Mouse (Mus musculus): Measurements from ENCODE around the gene Dap. TPM values are rescaled to one million over a fixed set of nuclear protein-coding genes. Genes with fewer than 3 reads are reported as not detected.

The Dap gene
- polyA plus RNA-seq, 1 experiment from 2014 or later, result 174 TPM

- CTCF ChIA-PET, result interaction anchor here (0.8 to 1.2 kb wide), 3 partner anchors 15 to 167 kb away, joined by 3 read pairs; no protein-coding TSS in a partner anchor
- no peak for ATAC-seq
- TF ChIP-seq CTCF (IDR thresholded peaks at IDR 0.05), result no peak
- in situ Hi-C loops (cut with MboI; ENCODE audit: low pct_unique_long_range_greater_than_20kb), result no loop called here
- DNase-seq (ENCODE audit: low read depth, low spot score), result no peak
- POLR2A ChIA-PET, result no interaction called here
- H3K27me3 ChIP-seq, result no peaks in the 10 kb centered on the region
These were observed 54.0 kb downstream of the Dap start for GRCm38 (mm10) chr15:31278090-31278489.

GRCm38 (mm10) chr15:31279120-31279519 is 55.0 kb downstream of the Dap start:
- ATAC-seq, result no peak
- CTCF ChIA-PET, result no interaction called here
- in situ Hi-C loops (cut with MboI; ENCODE audit: low pct_unique_long_range_greater_than_20kb), result no loop called here
- no peak for TF ChIP-seq CTCF (IDR thresholded peaks at IDR 0.05)
- H3K27me3 ChIP-seq, result no peaks in the 10 kb centered on the region
- no peak for DNase-seq (ENCODE audit: low read depth, low spot score)
- POLR2A ChIA-PET, result no interaction called here

GRCm38 (mm10) chr15:31279577-31280004 is 55.5 kb downstream of the Dap start:
- ChIA-PET POLR2A (no interaction called here), CTCF (no interaction called here)
- ATAC-seq, result no peak
- no peak for DNase-seq (ENCODE audit: low read depth, low spot score)
- no peak for TF ChIP-seq CTCF (IDR thresholded peaks at IDR 0.05)
- H3K27me3 ChIP-seq, result no peaks in the 10 kb centered on the region
- in situ Hi-C loops (cut with MboI; ENCODE audit: low pct_unique_long_range_greater_than_20kb), result no loop called here

- ATAC-seq, result no peak
- CTCF ChIA-PET, result no interaction called here
- in situ Hi-C loops (cut with MboI; ENCODE audit: low pct_unique_long_range_greater_than_20kb), result no loop called here
- no peaks in the 10 kb centered on the region for H3K27me3 ChIP-seq
- POLR2A ChIA-PET, result no interaction called here
- no peak for TF ChIP-seq CTCF (IDR thresholded peaks at IDR 0.05)
- no peak for DNase-seq (ENCODE audit: low read depth, low spot score)
These were observed 55.9 kb downstream of the Dap start for GRCm38 (mm10) chr15:31280059-31280458.

- POLR2A ChIA-PET, result no interaction called here
- no peaks in the 10 kb centered on the region for H3K27me3 ChIP-seq
- TF ChIP-seq CTCF (IDR thresholded peaks at IDR 0.05), result no peak
- in situ Hi-C loops (cut with MboI; ENCODE audit: low pct_unique_long_range_greater_than_20kb), result no loop called here
- ATAC-seq (no peak), DNase-seq (ENCODE audit: low read depth, low spot score) (no peak)
- CTCF ChIA-PET, result no interaction called here
These were observed 56.6 kb downstream of the Dap start for GRCm38 (mm10) chr15:31280683-31281082.

GRCm38 (mm10) chr15:31281830-31282229 is 57.7 kb downstream of the Dap start:
- ATAC-seq (no peak), DNase-seq (ENCODE audit: low read depth, low spot score) (no peak)
- in situ Hi-C loops (cut with MboI; ENCODE audit: low pct_unique_long_range_greater_than_20kb), result no loop called here
- ChIA-PET CTCF (interaction anchor here (1.2 kb wide), 1 partner anchor 11 kb away, joined by 3 read pairs; no protein-coding TSS in a partner anchor), POLR2A (interaction anchor here (0.6 to 1.1 kb wide), 2 partner anchors 10 to 32 kb away, joined by 4 to 7 read pairs; no protein-coding TSS in a partner anchor)
- no peaks in the 10 kb centered on the region for H3K27me3 ChIP-seq
- TF ChIP-seq CTCF (IDR thresholded peaks at IDR 0.05), result no peak

GRCm38 (mm10) chr15:31282353-31282752 is 58.2 kb downstream of the Dap start:
- ChIA-PET POLR2A (interaction anchor here (0.6 to 1.1 kb wide), 2 partner anchors 9 to 31 kb away, joined by 4 to 7 read pairs; no protein-coding TSS in a partner anchor), CTCF (interaction anchor here (1.2 kb wide), 1 partner anchor 11 kb away, joined by 3 read pairs; no protein-coding TSS in a partner anchor)
- in situ Hi-C loops (cut with MboI; ENCODE audit: low pct_unique_long_range_greater_than_20kb), result no loop called here
- TF ChIP-seq CTCF (IDR thresholded peaks at IDR 0.05), result no peak
- ATAC-seq (no peak), DNase-seq (ENCODE audit: low read depth, low spot score) (no peak)
- H3K27me3 ChIP-seq, result no peaks in the 10 kb centered on the region

- no peak for ATAC-seq
- POLR2A ChIA-PET, result no interaction called here
- H3K27me3 ChIP-seq, result no peaks in the 10 kb centered on the region
- CTCF ChIA-PET, result interaction anchor here (1.1 to 1.6 kb wide), 2 partner anchors 9 to 163 kb away, joined by 3 to 7 read pairs; no protein-coding TSS in a partner anchor
- in situ Hi-C loops (cut with MboI; ENCODE audit: low pct_unique_long_range_greater_than_20kb), result no loop called here
- DNase-seq (ENCODE audit: low read depth, low spot score), result no peak
- TF ChIP-seq CTCF (IDR thresholded peaks at IDR 0.05), result peak; percentile 59
These were observed 60.0 kb downstream of the Dap start for GRCm38 (mm10) chr15:31284142-31284541.

- no peaks in the 10 kb centered on the region for H3K27me3 ChIP-seq
- in situ Hi-C loops (cut with MboI; ENCODE audit: low pct_unique_long_range_greater_than_20kb), result no loop called here
- TF ChIP-seq CTCF (IDR thresholded peaks at IDR 0.05), result no peak
- ChIA-PET POLR2A (no interaction called here), CTCF (interaction anchor here (1.6 kb wide), 1 partner anchor 162 kb away, joined by 7 read pairs; no protein-coding TSS in a partner anchor)
- no peak for ATAC-seq
- DNase-seq (ENCODE audit: low read depth, low spot score), result no peak
These were observed 61.0 kb downstream of the Dap start for GRCm38 (mm10) chr15:31284922-31285631.

GRCm38 (mm10) chr15:31285695-31286094 is 61.6 kb downstream of the Dap start:
- no peaks in the 10 kb centered on the region for H3K27me3 ChIP-seq
- no peak for TF ChIP-seq CTCF (IDR thresholded peaks at IDR 0.05)
- in situ Hi-C loops (cut with MboI; ENCODE audit: low pct_unique_long_range_greater_than_20kb), result no loop called here
- ChIA-PET POLR2A (no interaction called here), CTCF (no interaction called here)
- no peak for DNase-seq (ENCODE audit: low read depth, low spot score)
- ATAC-seq, result no peak

GRCm38 (mm10) chr15:31292627-31293026 is 68.5 kb downstream of the Dap start:
- no peak for TF ChIP-seq CTCF (IDR thresholded peaks at IDR 0.05)
- DNase-seq (ENCODE audit: low read depth, low spot score), result no peak
- in situ Hi-C loops (cut with MboI; ENCODE audit: low pct_unique_long_range_greater_than_20kb), result no loop called here
- CTCF ChIA-PET, result interaction anchor here (1.3 kb wide), 2 partner anchors 9 to 15 kb away, joined by 3 read pairs; no protein-coding TSS in a partner anchor
- H3K27me3 ChIP-seq, result no peaks in the 10 kb centered on the region
- ATAC-seq, result peak; percentile 25
- POLR2A ChIA-PET, result no interaction called here

All from Patski (cell line).